Mouse (Mus musculus) erythroblast, embryonic 14.5 days (primary cell): Measurements from ENCODE around the gene Cul9.

Experiments used
- GATA1 ChIP-seq: IDR thresholded peaks from 2 replicates; pipeline ENCODE4 v1.6.1; 2012; ENCODE audit warnings: low read length, inconsistent platforms, mixed read lengths
- TAL1 ChIP-seq: IDR thresholded peaks from 3 replicates; pipeline ENCODE4 v1.6.1; 2012; ENCODE audit warnings: low read length, inconsistent platforms, mixed read lengths

GRCm38 (mm10) chr17:46455110-46455691 is 91.0 kb downstream of the Cul9 start:
- TF ChIP-seq GATA1 (no peak), TAL1 (no peak)
